Mouse (Mus musculus) gonadal fat pad, adult 2 months (tissue): ENCODE measurements around the gene Fam208b. TPM values are rescaled to one million over a fixed set of nuclear protein-coding genes. Genes with fewer than 3 reads are reported as not detected.
"Not testable (repeated sequence)": the region's sequence is repeated elsewhere in the genome, so short reads cannot be mapped to it uniquely, and the experiment has no call there.

ENCODE experiments used
- DNase-seq: peaks from one replicate; pipeline ENCODE4 v3.0.0-alpha.2; 2012; ENCODE audit warnings: low read depth
- polyA plus RNA-seq: library from polyadenylated mRNA; depleted of rRNA; stranded (reverse); fragments of >200 nt; gene quantifications from 2 replicates; pipeline ENCODE4 v1.2.3, GENCODE M21; 2012

The Fam208b gene
- polyA plus RNA-seq, 1 experiment, result 4.8 TPM

- DNase-seq, result no peak
Measured at GRCm38 (mm10) chr13:3563953-3564352, 47.0 kb downstream of the Fam208b start.

GRCm38 (mm10) chr13:3563130-3563529 is 47.8 kb downstream of the Fam208b start:
- DNase-seq, result no peak

- DNase-seq, result no peak
Measured at GRCm38 (mm10) chr13:3547856-3548255, 63.1 kb downstream of the Fam208b start.

- DNase-seq, result peak; percentile 74
Measured at GRCm38 (mm10) chr13:3547410-3547809, 63.5 kb downstream of the Fam208b start.

GRCm38 (mm10) chr13:3544925-3545324 is 66.0 kb downstream of the Fam208b start:
- DNase-seq, result no peak

DNA sequence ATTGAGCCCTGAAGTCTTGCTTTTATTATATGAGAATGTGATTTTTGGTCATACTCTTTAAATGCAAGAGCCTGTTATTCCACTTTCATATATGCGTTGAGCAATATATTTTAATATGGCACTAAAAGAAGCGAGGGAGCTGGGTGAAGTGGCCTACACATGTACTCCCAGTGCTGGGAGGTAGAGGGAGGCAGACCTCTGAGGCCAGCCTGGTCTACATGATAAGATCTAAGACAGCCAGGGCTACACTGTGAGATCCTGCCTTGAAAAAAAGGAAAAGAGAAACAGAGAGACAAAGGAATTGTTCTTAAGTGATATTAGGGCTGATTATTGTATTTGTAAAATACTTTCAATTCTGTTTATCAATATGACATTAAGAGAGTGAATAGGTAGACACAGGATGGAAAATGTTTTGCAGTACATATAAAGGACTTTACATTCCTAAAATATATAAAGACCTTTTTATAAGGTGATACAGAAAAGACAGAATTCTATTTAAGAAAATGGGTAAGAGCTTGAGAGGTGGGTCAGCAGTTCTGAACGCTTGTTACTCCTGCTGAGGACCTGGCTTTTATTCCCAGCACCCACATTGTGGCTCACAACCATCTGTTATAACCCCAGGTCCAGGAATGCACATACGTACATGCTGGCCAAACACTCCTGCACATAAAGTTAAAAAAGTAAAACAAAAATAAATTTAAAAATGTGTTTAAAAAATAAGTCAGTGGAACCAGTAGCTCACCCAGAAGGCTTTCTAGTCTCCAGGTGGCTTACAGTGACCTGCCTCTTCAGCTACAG is 66.6 kb downstream of the Fam208b start:
- no peak for DNase-seq

DNA sequence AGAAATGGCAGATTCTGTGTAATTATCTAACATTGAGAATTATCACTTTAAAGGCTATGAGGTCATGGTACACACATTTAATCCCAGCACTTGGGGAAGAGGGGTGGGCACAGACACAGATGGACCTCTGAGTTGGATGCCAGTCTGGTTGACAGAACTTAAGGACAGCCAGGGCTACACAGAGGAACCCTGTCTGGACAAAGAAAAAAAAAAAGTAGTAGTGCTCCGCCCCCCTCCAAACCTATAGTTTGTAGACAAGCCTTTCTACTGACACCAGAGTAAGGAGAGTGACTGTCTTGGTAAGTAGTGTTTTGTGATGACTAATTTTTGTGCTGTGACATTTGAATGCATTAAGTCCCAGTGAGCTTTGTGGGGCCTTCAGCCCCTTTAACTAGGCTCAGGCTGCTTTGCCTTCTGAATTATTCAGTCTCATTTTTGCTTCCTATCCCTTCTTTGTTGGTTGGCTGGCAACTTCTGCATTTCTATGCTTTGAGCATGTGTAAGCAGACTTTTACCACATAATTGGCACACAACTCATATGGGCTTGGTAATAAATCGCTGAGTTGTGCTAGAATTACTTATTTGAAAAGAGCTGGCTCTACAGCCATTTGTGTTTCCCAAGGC is 69.6 kb downstream of the Fam208b start:
- DNase-seq, result no peak

- DNase-seq, result no peak
Measured at GRCm38 (mm10) chr13:3540166-3540565, 70.7 kb downstream of the Fam208b start.

GRCm38 (mm10) chr13:3538969-3539562 is 71.8 kb downstream of the Fam208b start:
- no peak for DNase-seq

DNA sequence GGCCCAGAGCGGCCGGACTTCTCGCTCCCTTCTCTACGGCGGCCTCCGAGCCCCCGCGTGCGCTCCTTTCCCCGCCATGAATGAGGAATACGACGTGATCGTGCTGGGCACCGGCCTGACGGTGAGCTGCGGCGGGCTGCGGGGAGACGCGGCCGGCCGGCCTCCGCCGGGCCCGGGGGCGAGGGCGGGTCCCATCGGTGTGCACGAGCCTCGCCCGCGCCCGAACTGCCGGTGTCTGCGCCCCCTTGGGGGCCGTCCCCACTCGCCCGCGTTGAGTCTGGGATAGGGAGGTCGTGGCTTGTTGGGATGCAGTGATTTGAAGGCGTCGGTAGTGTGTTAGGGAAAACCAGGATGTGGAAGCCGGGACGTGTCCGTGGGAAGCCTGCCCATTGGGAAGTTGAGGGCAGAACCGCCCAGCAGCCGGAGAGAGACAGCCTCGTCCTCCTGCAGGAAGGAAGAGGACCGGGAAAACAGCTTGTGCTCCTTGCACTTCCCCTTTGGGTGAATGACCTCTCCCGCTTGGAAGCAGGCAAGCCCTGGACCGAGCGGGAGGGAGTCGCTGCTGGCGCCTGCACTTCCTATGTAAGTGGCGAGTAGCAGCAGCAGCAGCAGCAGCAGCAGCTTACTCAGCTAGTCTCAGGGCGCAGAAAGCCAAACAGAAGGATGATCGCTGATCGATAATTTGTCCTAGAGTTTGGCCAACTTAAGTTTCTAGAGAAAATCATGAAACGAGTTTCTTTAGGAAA is 72.5 kb downstream of the Fam208b start:
- no peak for DNase-seq

GRCm38 (mm10) chr13:3537594-3538222 is 73.2 kb downstream of the Fam208b start, which contains the start of gene Gdi2:
Gene Gdi2, plus strand, starts transcription at chr13:3538063.
- DNase-seq, result peak; percentile 68

DNA sequence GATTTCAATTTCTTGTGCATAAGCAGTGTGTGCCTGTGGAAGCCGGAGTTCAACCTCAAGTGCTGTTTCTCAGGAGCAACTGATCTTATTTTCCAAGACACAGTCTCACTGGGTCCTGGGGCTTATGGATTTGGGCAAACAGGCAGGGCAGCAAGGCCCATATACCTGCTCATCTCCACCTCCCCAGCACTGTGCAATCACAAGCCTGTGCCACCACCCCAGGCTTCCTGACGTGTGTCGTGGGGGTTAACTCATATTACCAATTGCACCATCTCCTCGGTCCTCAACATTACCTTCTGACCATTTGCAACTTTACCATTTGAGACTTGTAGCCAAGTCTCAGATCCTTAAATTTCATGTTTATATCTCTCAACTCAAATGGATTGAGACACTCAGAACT is 76.8 kb downstream of the Fam208b start:
- no peak for DNase-seq

DNA sequence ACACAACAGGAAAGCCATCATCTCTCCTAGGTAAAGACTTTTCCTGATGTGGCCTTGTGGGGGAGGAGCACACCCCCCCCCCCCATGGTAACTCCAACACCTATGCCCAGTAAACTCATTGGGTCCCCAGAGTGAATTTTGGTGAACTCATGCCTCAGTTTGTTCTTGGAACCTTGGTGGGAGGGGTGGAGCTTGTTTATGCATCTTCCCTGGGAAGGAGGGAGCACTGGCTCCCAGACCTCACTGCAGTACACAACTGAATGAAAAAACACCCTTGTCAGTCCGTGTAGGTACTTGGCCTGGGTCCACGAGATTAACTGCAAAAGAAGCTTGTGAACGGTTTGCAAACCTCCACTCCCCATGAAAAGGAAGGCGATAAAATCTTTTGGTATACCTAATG is 78.5 kb downstream of the Fam208b start:
- no peak for DNase-seq

DNA sequence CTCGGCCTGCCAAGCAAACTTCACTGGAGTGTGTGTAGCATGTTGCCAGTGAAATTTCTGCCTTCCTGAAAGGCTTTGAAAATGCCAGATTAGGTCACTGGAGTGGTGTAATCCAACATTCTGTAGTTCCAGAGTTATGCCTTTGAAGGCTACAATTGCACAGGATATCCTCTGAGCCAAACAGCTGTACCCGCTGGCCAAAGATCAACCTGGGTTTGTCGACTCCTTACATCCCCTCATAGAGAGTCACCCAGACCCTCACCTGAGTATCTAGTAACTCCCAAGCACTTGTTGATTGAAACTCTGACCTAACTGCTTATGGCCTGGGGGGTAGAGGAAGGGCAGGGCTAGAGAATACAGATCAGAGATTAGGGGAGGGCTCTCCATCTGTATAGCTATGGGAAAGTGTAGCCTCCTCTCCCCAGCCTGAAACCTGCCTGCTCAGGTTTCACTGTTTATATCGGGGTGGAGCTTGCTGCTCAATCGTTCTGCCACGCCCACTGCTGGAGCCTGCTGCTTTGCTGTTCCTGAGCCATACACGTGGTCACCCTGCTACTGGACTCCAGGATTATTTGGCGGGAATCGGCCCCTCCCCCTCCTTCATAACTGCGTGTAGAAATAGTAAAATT is 79.1 kb downstream of the Fam208b start:
- no peak for DNase-seq

DNA sequence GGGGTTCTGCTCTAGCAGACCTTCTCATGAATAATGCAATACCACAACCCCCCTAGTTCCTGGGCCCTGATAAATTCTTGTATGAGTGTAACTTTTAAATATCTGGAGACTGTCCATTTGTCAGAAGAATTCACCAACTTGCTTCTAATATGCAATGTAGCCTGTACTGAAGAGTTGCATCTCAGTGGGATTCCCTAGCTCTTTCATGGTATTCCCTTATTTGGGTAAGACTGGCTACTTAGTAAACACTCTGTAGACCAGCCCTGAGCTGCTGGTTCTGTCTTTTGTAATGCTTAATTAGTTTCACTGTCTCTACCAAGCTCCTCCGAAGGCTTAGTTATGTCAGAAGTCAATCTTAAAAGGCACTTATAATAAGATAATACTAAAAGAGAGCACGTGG is 79.7 kb downstream of the Fam208b start:
- DNase-seq, result not testable (repeated sequence)

DNA sequence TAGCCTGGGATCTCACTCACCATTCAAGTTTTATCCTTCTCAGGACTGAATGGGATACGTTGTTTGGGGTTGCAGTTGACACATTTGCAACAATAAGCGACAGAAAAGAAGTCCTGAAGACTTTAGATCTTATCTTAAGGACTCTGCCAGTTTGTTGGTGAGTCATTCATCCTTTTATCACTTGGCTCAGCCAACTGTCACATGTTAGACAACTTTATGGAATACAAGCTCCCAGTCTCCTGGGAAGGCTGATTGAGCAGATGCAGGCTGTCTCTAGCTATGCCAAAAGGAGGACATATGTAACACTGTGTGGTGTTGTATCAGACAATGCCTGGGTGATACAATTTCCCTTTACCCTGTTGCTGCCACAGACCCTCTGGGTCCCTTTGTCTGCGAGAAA is 80.5 kb downstream of the Fam208b start:
- no peak for DNase-seq

DNA sequence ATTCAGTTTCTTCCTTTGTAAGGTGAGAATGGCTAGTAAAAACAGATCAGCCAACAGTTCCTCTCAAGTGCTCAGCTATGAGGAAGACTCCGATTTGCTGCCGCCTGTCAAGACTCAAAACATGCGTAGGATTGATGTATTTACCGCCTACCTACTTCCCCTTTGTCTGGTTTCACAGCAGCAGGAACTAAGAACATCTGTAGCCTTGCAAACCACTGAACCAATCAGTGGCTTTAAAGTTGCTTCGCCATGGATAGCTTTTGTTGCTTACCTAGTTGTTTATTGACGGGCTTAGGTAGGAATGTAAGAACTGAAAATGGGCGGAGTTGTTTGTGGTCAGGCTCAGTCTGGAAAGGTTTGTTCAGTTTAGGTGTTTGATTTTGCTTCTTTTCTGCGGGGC is 84.6 kb downstream of the Fam208b start:
- DNase-seq, result no peak

DNA sequence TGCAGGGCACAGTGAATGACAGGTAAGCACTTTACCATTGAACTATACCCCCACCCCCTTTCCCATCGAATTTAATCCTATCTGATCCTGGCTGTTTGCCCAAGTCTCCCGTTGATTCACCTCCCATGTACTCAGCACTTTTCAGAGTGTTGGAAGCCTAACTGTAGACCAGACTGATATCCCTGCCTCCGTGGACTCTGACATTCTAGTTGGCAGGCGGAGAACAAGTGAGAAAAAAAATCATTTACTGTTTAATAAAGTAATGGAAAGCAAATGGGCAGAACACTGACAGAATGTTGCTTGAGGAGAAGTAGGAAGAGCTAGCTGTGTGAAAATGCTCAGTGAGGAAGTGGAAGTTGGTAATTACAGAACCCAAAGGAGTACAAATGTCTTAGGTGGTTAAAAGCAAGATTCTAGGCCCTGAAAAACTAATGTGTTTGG is 85.3 kb downstream of the Fam208b start:
- no peak for DNase-seq

GRCm38 (mm10) chr13:3523946-3524345 is 87.0 kb downstream of the Fam208b start:
- no peak for DNase-seq

DNA sequence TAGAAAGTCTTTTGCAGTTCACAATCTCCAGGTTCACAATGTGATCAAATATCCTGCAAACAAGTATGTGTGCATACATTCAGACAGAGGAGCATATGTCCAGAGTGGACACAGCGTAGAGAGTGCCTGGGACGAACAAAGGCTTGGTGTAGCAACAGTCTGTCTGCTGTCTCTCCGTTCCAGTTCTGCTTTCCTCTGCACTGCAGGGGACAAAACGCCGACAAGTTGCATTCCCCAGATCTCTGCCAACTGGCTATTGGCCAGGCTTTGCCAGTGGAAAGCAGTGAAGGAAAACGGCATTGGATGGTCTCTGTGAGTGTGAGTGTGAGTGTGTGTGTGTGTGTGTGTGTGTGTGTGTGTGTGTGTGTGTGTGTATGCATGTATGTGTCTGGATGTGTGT is 87.4 kb downstream of the Fam208b start:
- no peak for DNase-seq

- DNase-seq, result not testable (repeated sequence)
Measured at GRCm38 (mm10) chr13:3519994-3520393, 90.9 kb downstream of the Fam208b start.
